Mouse (Mus musculus): Measurements from ENCODE around the gene Slc45a2. TPM values are rescaled to one million over a fixed set of nuclear protein-coding genes. Genes with fewer than 3 reads are reported as not detected.
A peak's percentile ranks its signal among the peaks of the same experiment; 100 is the strongest.

Gene Slc45a2
- polyA plus RNA-seq, 1 experiment from 2014 or later = 0.05 TPM

GRCm38 (mm10) chr15:10990411-10990810 is 10.1 kb upstream of the Slc45a2 start:
- 57% methylated on average over 2 of the region's 2 CpGs for WGBS (ENCODE audit: insufficient replicate concordance)
- H3K9me3 ChIP-seq (ENCODE audit: low read length) = no peaks in the 10 kb centered on the region
- H3K4me2 ChIP-seq (ENCODE audit: low read depth, low read length) = no peak overlapping the region
- no peaks in the 10 kb centered on the region for H3K27me3 ChIP-seq (ENCODE audit: insufficient read depth, low read length)
- H3K4me1 ChIP-seq (ENCODE audit: insufficient read depth) = no peaks in the 10 kb centered on the region; the same call in none of the 2 replicates
- DNase-seq (no peak), ATAC-seq (no peak)
- TF ChIP-seq EP300 (IDR thresholded peaks at IDR 0.05; ENCODE audit: low read depth) (no peak), CTCF (IDR thresholded peaks at IDR 0.05; ENCODE audit: low read depth) (no peak)
- no peak overlapping the region for H3K4me3 ChIP-seq (ENCODE audit: low read depth, low read length)
- H3K9ac ChIP-seq (replicated peaks) = no peak overlapping the region
- H3K36me3 ChIP-seq (replicated peaks; ENCODE audit: insufficient read depth, low read length) = peaks cover 11% of the 10 kb centered on the region
- no peak overlapping the region for H3K27ac ChIP-seq (ENCODE audit: low read depth)

GRCm38 (mm10) chr15:10991566-10991965 is 9.0 kb upstream of the Slc45a2 start:
- no peak for ATAC-seq
- H3K4me2 ChIP-seq (ENCODE audit: low read depth, low read length) = no peak overlapping the region
- H3K36me3 ChIP-seq (replicated peaks; ENCODE audit: insufficient read depth, low read length) = peaks cover 17% of the 10 kb centered on the region
- no peak overlapping the region for H3K9ac ChIP-seq (replicated peaks)
- DNase-seq = no peak
- H3K27ac ChIP-seq (ENCODE audit: low read depth) = no peak overlapping the region
- H3K27me3 ChIP-seq (ENCODE audit: insufficient read depth, low read length) = no peaks in the 10 kb centered on the region
- WGBS (ENCODE audit: insufficient replicate concordance) = 76% methylated on average over 1 of the region's 1 CpGs
- no peaks in the 10 kb centered on the region for H3K9me3 ChIP-seq (ENCODE audit: low read length)
- H3K4me1 ChIP-seq (ENCODE audit: insufficient read depth) = no peaks in the 10 kb centered on the region; the same call in none of the 2 replicates
- H3K4me3 ChIP-seq (ENCODE audit: low read depth, low read length) = no peak overlapping the region
- TF ChIP-seq CTCF (IDR thresholded peaks at IDR 0.05; ENCODE audit: low read depth) (peak; percentile 29; the same call in 1 of the 2 replicates), EP300 (IDR thresholded peaks at IDR 0.05; ENCODE audit: low read depth) (no peak)

- ATAC-seq (no peak), DNase-seq (no peak)
- Histone ChIP-seq H3K36me3 (replicated peaks; ENCODE audit: insufficient read depth, low read length) (peaks cover 10% of the 10 kb centered on the region), H3K27ac (ENCODE audit: low read depth) (no peak overlapping the region), H3K4me1 (ENCODE audit: insufficient read depth) (no peaks in the 10 kb centered on the region), H3K4me3 (ENCODE audit: low read depth, low read length) (no peak overlapping the region), H3K9ac (replicated peaks) (no peak overlapping the region), H3K9me3 (ENCODE audit: low read length) (no peaks in the 10 kb centered on the region), H3K27me3 (ENCODE audit: insufficient read depth, low read length) (no peaks in the 10 kb centered on the region), H3K4me2 (ENCODE audit: low read depth, low read length) (no peak overlapping the region)
- 49% methylated on average over 5 of the region's 5 CpGs for WGBS (ENCODE audit: insufficient replicate concordance)
- TF ChIP-seq CTCF (IDR thresholded peaks at IDR 0.05; ENCODE audit: low read depth) = no peak
- no peak for TF ChIP-seq EP300 (IDR thresholded peaks at IDR 0.05; ENCODE audit: low read depth)
Observed at GRCm38 (mm10) chr15:10999832-11000231, 689 bp upstream of the Slc45a2 start.

GRCm38 (mm10) chr15:11003791-11004190 is 3.3 kb downstream of the Slc45a2 start:
- DNase-seq (no peak), ATAC-seq (no peak)
- Histone ChIP-seq H3K4me3 (ENCODE audit: low read depth, low read length) (no peak overlapping the region), H3K4me1 (ENCODE audit: insufficient read depth) (no peaks in the 10 kb centered on the region), H3K4me2 (ENCODE audit: low read depth, low read length) (no peak overlapping the region), H3K36me3 (replicated peaks; ENCODE audit: insufficient read depth, low read length) (no peaks in the 10 kb centered on the region), H3K27me3 (ENCODE audit: insufficient read depth, low read length) (no peaks in the 10 kb centered on the region), H3K9me3 (ENCODE audit: low read length) (no peaks in the 10 kb centered on the region), H3K9ac (replicated peaks) (no peak overlapping the region), H3K27ac (ENCODE audit: low read depth) (no peak overlapping the region)
- WGBS (ENCODE audit: insufficient replicate concordance) = 78% methylated on average over 4 of the region's 4 CpGs
- TF ChIP-seq EP300 (IDR thresholded peaks at IDR 0.05; ENCODE audit: low read depth) (no peak), CTCF (IDR thresholded peaks at IDR 0.05; ENCODE audit: low read depth) (no peak)

- no peaks in the 10 kb centered on the region for H3K4me1 ChIP-seq (ENCODE audit: insufficient read depth)
Observed at GRCm38 (mm10) chr15:11004646-11005045, 4.1 kb downstream of the Slc45a2 start.

GRCm38 (mm10) chr15:11008756-11009155 is 8.2 kb downstream of the Slc45a2 start:
- H3K36me3 ChIP-seq (replicated peaks; ENCODE audit: insufficient read depth, low read length) = no peaks in the 10 kb centered on the region
- no peaks in the 10 kb centered on the region for H3K4me1 ChIP-seq (ENCODE audit: insufficient read depth)
- H3K27me3 ChIP-seq (ENCODE audit: insufficient read depth, low read length) = no peaks in the 10 kb centered on the region
- no peaks in the 10 kb centered on the region for H3K9me3 ChIP-seq (ENCODE audit: low read length)
- H3K9ac ChIP-seq (replicated peaks) = no peak overlapping the region
- ATAC-seq (no peak), DNase-seq (no peak)
- no peak overlapping the region for H3K27ac ChIP-seq (ENCODE audit: low read depth)
- TF ChIP-seq CTCF (IDR thresholded peaks at IDR 0.05; ENCODE audit: low read depth) (peak; percentile 72), EP300 (IDR thresholded peaks at IDR 0.05; ENCODE audit: low read depth) (no peak)
- WGBS (ENCODE audit: insufficient replicate concordance) = 23% methylated on average over 5 of the region's 5 CpGs
- no peak overlapping the region for H3K4me2 ChIP-seq (ENCODE audit: low read depth, low read length)
- H3K4me3 ChIP-seq (ENCODE audit: low read depth, low read length) = no peak overlapping the region

More at GRCm38 (mm10) chr15:11004646-11005045, 4.1 kb downstream of the Slc45a2 start:
- no peak overlapping the region for H3K4me2 ChIP-seq (ENCODE audit: low read depth, low read length)
- WGBS (ENCODE audit: insufficient replicate concordance) = 60% methylated on average over 6 of the region's 6 CpGs
- TF ChIP-seq CTCF (IDR thresholded peaks at IDR 0.05; ENCODE audit: low read depth) (no peak), EP300 (IDR thresholded peaks at IDR 0.05; ENCODE audit: low read depth) (no peak)
- H3K9ac ChIP-seq (replicated peaks) = no peak overlapping the region
- no peak overlapping the region for H3K27ac ChIP-seq (ENCODE audit: low read depth)
- no peaks in the 10 kb centered on the region for H3K9me3 ChIP-seq (ENCODE audit: low read length)
- no peak for ATAC-seq
- no peak overlapping the region for H3K4me3 ChIP-seq (ENCODE audit: low read depth, low read length)
- DNase-seq = no peak
- H3K36me3 ChIP-seq (replicated peaks; ENCODE audit: insufficient read depth, low read length) = no peaks in the 10 kb centered on the region
- H3K27me3 ChIP-seq (ENCODE audit: insufficient read depth, low read length) = no peaks in the 10 kb centered on the region

Measured in liver, postnatal 0 days (tissue).